Mouse (Mus musculus): ENCODE results near the gene Ddx11.

- TF ChIP-seq POLR2A (IDR thresholded peaks at IDR 0.05; ENCODE audit: control insufficient read depth in 1 of 2, insufficient read depth in 1 of 2, low read depth in 1 of 2, low read length in 2 of 2, poor library complexity in 1 of 2) (no peak), MAX (IDR thresholded peaks at IDR 0.05; ENCODE audit: low read length) (no peak), RCOR1 (IDR thresholded peaks at IDR 0.05; ENCODE audit: low read depth, low read length) (no peak), CTCF (IDR thresholded peaks at IDR 0.05 in 2 of 3, conservative IDR thresholded peaks at IDR 0.05 in 1 of 3; ENCODE audit: control insufficient read depth in 1 of 3, insufficient read depth in 1 of 3, low read depth in 2 of 3, low read length in 3 of 3, poor library complexity in 1 of 3, severe bottlenecking in 1 of 3) (no peak), EP300 (IDR thresholded peaks at IDR 0.05; ENCODE audit: low read depth in 1 of 2, low read length in 2 of 2) (no peak), ZNF384 (IDR thresholded peaks at IDR 0.05; ENCODE audit: low read depth, low read length) (no peak), USF1 (IDR thresholded peaks at IDR 0.05; ENCODE audit: low read depth, low read length) (no peak)
Observed at GRCm38 (mm10) chr17:66091392-66091791, 31.9 kb upstream of the Ddx11 start.
